Mouse (Mus musculus) limb, embryonic 15.5 days (tissue): ENCODE data around the gene Txlng. TPM values are rescaled to one million over a fixed set of nuclear protein-coding genes. Genes with fewer than 3 reads are reported as not detected.
"Not testable (repeated sequence)": the region's sequence is repeated elsewhere in the genome, so short reads cannot be mapped to it uniquely, and the experiment has no call there.

Experiments
- ATAC-seq: fragments of 200-750 bp; cut with Nextera tagmentation; 2 replicates; pipeline ENCODE4 v1.8.0; 2017; ENCODE audit warnings: low read depth, moderate TSS enrichment; ENCODE audit not compliant: insufficient number of reproducible peaks, low FRiP score, low TSS enrichment
- H3K27ac ChIP-seq: fragments of 300-500 bp; sonication (generic); 2 replicates; pipeline ENCODE4 v1.5.1; 2015; ENCODE audit warnings: moderate library complexity, mild to moderate bottlenecking, inconsistent platforms
- H3K27me3 ChIP-seq: fragments of 300-500 bp; sonication (generic); 2 replicates; pipeline ENCODE4 v1.6.1; 2015; ENCODE audit warnings: inconsistent platforms
- H3K36me3 ChIP-seq: fragments of 300-500 bp; sonication (generic); 2 replicates; pipeline ENCODE4 v1.6.1; 2015; ENCODE audit warnings: inconsistent platforms
- H3K4me1 ChIP-seq: fragments of 300-500 bp; sonication (generic); 2 replicates; pipeline ENCODE4 v1.6.1; 2015; ENCODE audit warnings: inconsistent platforms
- H3K4me2 ChIP-seq: fragments of 300-500 bp; sonication (generic); 2 replicates; pipeline ENCODE4 v1.6.1; 2015; ENCODE audit warnings: mild to moderate bottlenecking, inconsistent platforms
- H3K4me3 ChIP-seq: fragments of 300-500 bp; sonication (generic); 2 replicates; pipeline ENCODE4 v1.5.1; 2015; ENCODE audit warnings: mild to moderate bottlenecking, inconsistent platforms
- H3K9ac ChIP-seq: fragments of 300-500 bp; sonication (generic); 2 replicates; pipeline ENCODE4 v1.6.1; 2015; ENCODE audit warnings: inconsistent platforms
- H3K9me3 ChIP-seq: fragments of 300-500 bp; sonication (generic); 2 replicates; pipeline ENCODE4 v1.6.1; 2016; ENCODE audit warnings: inconsistent platforms
- WGBS: fragments of 180-500 bp; shearing (Covaris S2); methylation state at CpG from one replicate; pipeline ENCODE4 v1.1.7; 2015; 5-methylcytosine and 5-hydroxymethylcytosine counted together
- polyA plus RNA-seq: library from polyadenylated mRNA; unstranded; fragments of >200 nt; fragmentation: Nextera tagmentation; extraction: Ambion mirVana; gene quantifications from 2 replicates; pipeline ENCODE4 v1.2.1, GENCODE M21; 2015

The Txlng gene
- polyA plus RNA-seq, 1 experiment from 2014 or later: 11.9 TPM

DNA sequence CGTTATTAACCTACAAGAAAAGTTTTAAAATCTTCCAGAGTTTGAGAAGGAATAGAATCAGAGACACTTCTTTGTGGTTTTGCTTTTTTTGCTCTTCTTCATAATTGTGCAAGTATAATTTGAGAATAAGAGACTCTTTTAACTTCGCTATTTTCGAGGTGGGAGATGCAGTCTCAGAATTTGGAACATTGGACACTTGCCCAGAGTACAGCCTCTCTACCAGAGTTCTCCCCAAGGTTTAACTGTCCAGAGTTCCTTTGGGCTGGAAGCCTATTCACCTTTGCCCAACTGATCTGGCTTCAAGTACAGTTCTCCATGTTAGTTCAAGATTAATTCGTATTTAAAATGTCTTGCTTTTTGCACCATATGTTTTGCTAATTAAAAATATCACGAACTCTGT, 487 bp upstream of the Txlng start:
- ATAC-seq: no peak
- Histone ChIP-seq H3K9ac (no peak overlapping the region), H3K27me3 (peaks cover 5% of the 10 kb centered on the region; the same call in 1 of the 2 replicates), H3K9me3 (no peaks in the 10 kb centered on the region), H3K4me1 (no peaks in the 10 kb centered on the region), H3K36me3 (no peaks in the 10 kb centered on the region), H3K4me3 (peak overlapping the region; percentile 57), H3K4me2 (peak overlapping the region; percentile 20; the same call in 1 of the 2 replicates), H3K27ac (no peak overlapping the region)
- WGBS: 35% methylated on average over 5 of the region's 5 CpGs

DNA sequence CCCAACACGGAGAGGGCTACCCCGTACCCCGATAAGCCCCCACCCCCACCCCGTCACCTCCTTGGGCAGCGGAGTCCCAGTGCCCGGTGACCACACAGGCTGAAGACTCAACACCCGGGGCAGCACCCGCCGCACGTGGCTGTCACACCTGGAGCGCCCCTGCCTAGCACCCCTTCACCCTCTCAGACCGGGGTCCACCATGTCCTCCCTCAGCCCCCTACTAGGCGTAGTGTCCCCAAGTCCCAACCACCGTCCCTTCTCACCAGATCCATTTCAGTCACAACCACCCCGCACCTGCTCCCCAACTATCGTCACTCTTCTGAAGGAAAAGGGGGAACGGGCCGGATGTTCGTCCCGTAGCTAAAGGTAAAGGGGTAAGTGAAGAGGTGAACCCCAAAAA, 471 bp downstream of the Txlng start:
- peak overlapping the region; percentile 79 for H3K4me2 ChIP-seq
- peaks cover 5% of the 10 kb centered on the region; the same call in 1 of the 2 replicates for H3K27me3 ChIP-seq
- peak overlapping the region; percentile 59 for H3K27ac ChIP-seq
- H3K36me3 ChIP-seq: no peaks in the 10 kb centered on the region
- H3K9me3 ChIP-seq: no peaks in the 10 kb centered on the region
- H3K9ac ChIP-seq: peak overlapping the region; percentile 44; the same call in 1 of the 2 replicates
- no peaks in the 10 kb centered on the region for H3K4me1 ChIP-seq
- no peak for ATAC-seq
- 23% methylated on average over 20 of the region's 20 CpGs for WGBS
- peak overlapping the region; percentile 57 for H3K4me3 ChIP-seq

DNA sequence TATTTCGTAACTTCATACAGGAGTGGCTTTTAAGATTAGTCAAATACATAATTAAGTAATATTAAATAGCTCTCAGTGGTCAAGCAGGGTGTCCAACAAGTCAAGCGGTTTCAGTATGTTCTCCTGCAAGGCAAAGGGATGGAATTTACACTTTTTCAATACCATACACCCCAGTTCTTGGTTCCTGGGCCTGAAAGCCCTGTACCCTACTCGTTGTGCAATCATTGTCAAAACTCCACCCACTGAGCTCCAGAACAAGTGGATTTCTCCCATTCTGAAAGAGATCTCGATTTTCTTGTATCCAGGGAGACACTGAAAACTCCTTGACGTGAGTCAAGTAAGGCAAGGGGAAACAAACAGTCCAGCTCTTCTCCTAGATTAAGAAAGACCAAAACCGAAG, 1.2 kb downstream of the Txlng start:
- H3K36me3 ChIP-seq: no peaks in the 10 kb centered on the region
- H3K27ac ChIP-seq: no peak overlapping the region
- H3K9me3 ChIP-seq: no peaks in the 10 kb centered on the region
- no peaks in the 10 kb centered on the region for H3K4me1 ChIP-seq
- peak overlapping the region; percentile 57 for H3K4me3 ChIP-seq
- WGBS: 50% methylated on average over 6 of the region's 6 CpGs
- H3K9ac ChIP-seq: no peak overlapping the region
- no peak for ATAC-seq
- peak overlapping the region; percentile 79; the same call in 1 of the 2 replicates for H3K4me2 ChIP-seq
- H3K27me3 ChIP-seq: peaks cover 5% of the 10 kb centered on the region; the same call in 1 of the 2 replicates

DNA sequence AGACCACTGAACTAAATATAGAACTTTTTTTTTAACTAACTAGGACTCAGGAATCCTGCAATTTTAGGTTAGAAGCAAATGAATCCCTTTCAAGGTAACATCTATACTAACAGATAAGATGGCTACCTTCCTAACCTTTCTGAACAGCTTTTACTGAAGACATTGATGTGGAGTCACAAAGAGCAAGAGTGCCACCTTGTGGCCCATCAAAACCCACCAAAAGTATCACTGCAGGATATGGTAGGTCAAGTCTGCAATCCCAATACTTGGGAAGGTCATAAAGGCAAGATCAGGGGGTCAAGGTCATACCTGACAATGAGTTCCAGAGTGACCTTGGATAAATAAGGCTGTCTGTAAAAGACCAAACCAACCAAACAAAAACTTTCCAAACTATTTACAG, 28.9 kb downstream of the Txlng start:
- H3K27ac ChIP-seq: no peak overlapping the region
- no peaks in the 10 kb centered on the region for H3K4me1 ChIP-seq
- no peaks in the 10 kb centered on the region for H3K27me3 ChIP-seq
- H3K4me3 ChIP-seq: no peak overlapping the region
- H3K9me3 ChIP-seq: no peaks in the 10 kb centered on the region
- no peak overlapping the region for H3K9ac ChIP-seq
- no peak overlapping the region for H3K4me2 ChIP-seq
- ATAC-seq: no peak
- peaks cover 2% of the 10 kb centered on the region; the same call in 1 of the 2 replicates for H3K36me3 ChIP-seq

DNA sequence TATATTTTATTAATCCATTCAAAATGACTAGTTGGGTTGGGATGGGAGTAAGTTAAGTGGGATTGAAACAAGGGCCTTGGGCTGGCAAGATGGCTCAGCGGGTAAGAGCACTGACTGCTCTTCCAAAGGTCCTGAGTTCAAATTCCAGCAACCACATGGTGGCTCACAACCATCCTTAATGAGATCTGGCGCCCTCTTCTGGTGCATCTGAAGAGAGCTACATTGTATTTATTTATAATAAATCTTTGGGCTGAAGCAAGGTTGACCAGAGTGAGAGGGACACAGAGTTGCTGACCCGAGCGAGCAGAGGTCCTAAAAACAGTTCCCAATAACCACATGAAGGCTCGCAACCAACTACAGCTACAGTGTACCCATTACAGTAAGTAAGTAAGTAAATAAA, 37.9 kb downstream of the Txlng start:
- H3K9me3 ChIP-seq, ATAC-seq, H3K36me3 ChIP-seq, H3K27me3 ChIP-seq, H3K4me3 ChIP-seq, H3K27ac ChIP-seq, H3K9ac ChIP-seq, H3K4me2 ChIP-seq, H3K4me1 ChIP-seq: not testable (repeated sequence)
- 79% methylated on average over 5 of the region's 5 CpGs for WGBS

DNA sequence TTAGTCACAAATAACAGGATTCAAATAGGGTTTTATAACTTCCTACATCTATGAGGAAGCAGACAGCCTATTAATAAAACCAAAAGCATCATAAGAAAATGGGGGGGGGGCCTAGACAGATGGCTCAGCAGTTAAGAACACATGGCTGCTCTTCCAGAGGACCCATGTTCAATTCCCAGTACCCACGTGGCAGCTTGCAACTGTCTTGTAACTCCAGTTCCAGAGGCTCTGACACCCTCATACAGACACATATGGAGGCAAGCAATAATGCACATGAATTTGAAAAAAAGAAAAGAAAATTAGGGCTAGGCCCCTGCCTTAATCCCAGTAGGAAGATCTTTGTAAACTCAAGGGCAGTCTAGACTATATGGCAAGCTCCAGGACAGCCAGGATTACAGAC, 40.9 kb downstream of the Txlng start:
- Histone ChIP-seq H3K4me3 (no peak overlapping the region), H3K36me3 (0 out of 2 replicates have a peak, but pooled peaks cover 2% of the 10 kb centered on the region), H3K4me2 (no peak overlapping the region), H3K4me1 (no peaks in the 10 kb centered on the region), H3K27ac (no peak overlapping the region), H3K27me3 (peaks cover 5% of the 10 kb centered on the region; the same call in 1 of the 2 replicates), H3K9me3 (no peaks in the 10 kb centered on the region), H3K9ac (no peak overlapping the region)
- ATAC-seq: no peak
- WGBS: 65% methylated on average over 1 of the region's 1 CpGs

DNA sequence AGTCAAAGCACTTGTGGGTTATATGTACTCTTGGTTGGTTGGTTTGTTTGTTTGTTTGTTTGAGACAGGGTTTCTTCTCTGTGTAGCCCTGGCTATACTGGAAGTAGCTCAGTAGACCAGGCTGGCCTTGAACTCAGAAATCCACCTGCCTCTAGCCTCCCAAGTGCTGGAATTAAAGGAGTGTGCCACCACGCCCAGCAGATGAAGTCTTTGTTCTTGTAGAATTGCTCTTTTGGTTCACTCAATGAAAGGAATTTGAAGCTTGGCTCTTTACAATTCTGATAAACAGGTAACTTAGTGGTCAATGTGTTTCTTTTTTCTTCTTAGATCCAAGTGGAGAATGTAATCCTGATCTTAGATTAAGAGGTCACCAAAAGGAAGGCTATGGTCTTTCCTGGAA, 58.5 kb downstream of the Txlng start:
- no peak for ATAC-seq
- Histone ChIP-seq H3K4me3 (no peak overlapping the region), H3K9ac (no peak overlapping the region), H3K9me3 (no peaks in the 10 kb centered on the region), H3K27me3 (no peaks in the 10 kb centered on the region), H3K27ac (no peak overlapping the region), H3K4me1 (no peaks in the 10 kb centered on the region), H3K36me3 (peaks cover 4% of the 10 kb centered on the region; the same call in 1 of the 2 replicates), H3K4me2 (no peak overlapping the region)
- 88% methylated on average over 1 of the region's 1 CpGs for WGBS

DNA sequence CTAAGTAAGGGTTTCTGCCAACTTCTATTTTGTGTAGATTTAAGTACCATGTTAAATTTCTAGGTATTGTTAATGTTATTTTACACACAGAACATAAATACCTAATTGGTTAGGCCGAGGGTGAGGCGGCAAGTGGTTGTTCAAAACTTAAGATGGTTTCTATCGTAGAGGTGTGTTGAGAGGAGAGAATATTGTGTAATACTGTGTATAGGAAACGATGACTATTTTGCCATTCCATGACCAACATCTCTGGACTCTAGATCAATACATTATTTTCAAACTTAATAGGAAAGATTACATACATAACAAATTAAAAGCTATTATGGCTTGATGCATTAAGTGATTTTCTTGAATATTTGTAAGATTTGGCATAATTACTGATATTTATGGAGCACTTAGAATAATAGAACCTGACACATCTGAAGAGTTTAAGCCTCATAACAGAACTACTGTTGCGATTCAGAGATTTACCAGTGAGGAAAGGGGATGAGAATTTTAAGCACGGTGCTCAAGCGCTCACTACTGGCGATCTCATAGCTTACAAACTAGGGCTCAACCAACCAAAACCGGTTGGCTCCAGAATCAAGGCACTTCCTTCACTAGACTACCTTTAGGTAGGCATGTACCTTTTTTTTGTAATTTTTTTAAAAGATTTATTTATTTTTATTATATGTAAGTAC, 67.4 kb downstream of the Txlng start:
- Histone ChIP-seq H3K9ac (no peak overlapping the region), H3K4me2 (peak overlapping the region; percentile 40), H3K27ac (no peak overlapping the region), H3K27me3 (no peaks in the 10 kb centered on the region), H3K36me3 (no peaks in the 10 kb centered on the region), H3K4me1 (peaks cover 4% of the 10 kb centered on the region; the same call in 1 of the 2 replicates), H3K9me3 (no peaks in the 10 kb centered on the region), H3K4me3 (peak overlapping the region; percentile 64)
- 32% methylated on average over 9 of the region's 9 CpGs for WGBS
- no peak for ATAC-seq

DNA sequence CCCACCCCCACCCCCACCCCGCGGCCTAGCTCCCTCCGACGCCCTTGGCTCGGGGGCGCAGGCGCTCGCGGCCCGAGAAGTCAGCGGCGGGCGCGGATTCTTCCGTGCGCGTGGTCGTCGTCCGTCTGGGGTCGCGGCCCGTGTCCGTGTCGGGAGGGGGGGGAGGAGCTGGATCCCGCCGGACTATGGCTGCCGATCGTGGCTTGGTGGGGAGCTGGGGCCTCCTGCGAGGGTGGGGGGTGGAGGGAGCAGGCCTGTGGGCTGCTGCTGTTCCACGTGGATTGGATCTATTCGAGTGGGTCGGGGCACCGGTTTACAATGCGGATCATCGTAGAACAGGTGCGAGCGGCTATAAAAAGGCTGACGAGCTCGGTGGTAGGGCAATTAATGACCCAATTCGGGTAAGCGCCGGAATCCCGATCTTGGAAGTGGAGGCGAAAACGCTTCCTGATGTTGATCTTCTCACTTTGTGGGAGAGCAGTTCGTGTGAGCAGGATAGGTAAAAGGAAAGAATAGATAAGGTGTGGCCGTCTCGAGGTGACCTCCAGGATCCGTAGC, 68.2 kb downstream of the Txlng start:
- WGBS: 28% methylated on average over 46 of the region's 50 CpGs

DNA sequence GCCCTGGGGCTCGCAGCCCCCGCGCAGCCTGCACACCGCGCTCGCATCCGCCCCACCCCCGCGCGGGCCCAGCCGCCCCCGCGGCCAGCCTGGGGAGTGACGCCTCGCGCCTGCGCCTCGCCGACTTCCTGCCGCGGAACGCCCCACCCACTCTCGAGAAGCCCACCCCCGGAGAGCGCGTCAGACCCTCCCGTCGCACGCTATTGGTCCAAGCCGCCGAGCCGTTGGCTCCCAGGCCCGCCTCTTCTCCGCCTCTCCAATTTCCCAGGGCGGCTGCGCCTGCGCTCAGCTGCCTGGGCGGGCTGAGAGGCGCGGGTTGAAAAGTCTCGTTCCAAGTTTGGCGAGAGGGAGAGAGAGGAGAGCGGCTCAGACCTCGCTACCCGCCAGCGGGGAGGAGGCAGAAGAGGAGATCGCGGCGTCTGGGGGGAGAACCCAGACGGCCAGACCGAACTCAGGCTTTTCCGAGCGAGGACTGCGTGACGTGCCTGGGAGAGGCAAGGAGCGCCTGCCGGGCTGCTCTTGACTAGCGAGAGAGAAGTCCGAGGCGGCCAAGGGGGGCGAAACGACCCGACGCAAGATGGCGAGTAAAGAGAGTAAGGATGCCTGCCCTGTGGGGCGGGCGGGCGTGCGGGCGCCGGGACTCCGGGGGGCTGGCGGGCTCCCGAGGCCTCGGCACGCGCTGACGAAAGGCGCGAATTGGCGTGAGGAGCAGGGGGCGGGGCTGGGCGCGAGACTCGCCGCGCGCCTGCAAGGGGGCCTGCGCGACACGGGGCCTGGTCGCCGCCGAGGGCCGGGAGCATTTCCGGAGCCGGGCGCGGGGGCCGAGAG, 68.9 kb downstream of the Txlng start, which contains the start of gene Rbbp7:
Gene Rbbp7, plus strand, starts transcription at position 288 of the 828 bp plus-strand sequence.
- H3K27ac ChIP-seq: peak within 1 kb of the TSS; percentile 98
- peak within 1 kb of the TSS; percentile 64 for H3K4me3 ChIP-seq
- peak within 1 kb of the TSS; percentile 74 for H3K9ac ChIP-seq
- peak within 1 kb of the TSS; percentile 40 for H3K4me2 ChIP-seq
- no peaks in the 10 kb centered on the region for H3K9me3 ChIP-seq
- no peaks in the 10 kb centered on the region for H3K36me3 ChIP-seq
- H3K27me3 ChIP-seq: no peaks in the 10 kb centered on the region
- peak; percentile 97 for ATAC-seq
- H3K4me1 ChIP-seq: peaks cover 4% of the 10 kb centered on the region; the same call in 1 of the 2 replicates
- 20% methylated on average over 83 of the region's 100 CpGs for WGBS

More for the DNA sequence above, 68.2 kb downstream of the Txlng start:
- Histone ChIP-seq H3K36me3 (no peaks in the 10 kb centered on the region), H3K4me3 (peak overlapping the region; percentile 64), H3K4me2 (peak overlapping the region; percentile 40), H3K4me1 (peaks cover 4% of the 10 kb centered on the region; the same call in 1 of the 2 replicates), H3K9me3 (no peaks in the 10 kb centered on the region), H3K27me3 (no peaks in the 10 kb centered on the region), H3K27ac (peak overlapping the region; percentile 98), H3K9ac (peak overlapping the region; percentile 74)
- no peak for ATAC-seq

DNA sequence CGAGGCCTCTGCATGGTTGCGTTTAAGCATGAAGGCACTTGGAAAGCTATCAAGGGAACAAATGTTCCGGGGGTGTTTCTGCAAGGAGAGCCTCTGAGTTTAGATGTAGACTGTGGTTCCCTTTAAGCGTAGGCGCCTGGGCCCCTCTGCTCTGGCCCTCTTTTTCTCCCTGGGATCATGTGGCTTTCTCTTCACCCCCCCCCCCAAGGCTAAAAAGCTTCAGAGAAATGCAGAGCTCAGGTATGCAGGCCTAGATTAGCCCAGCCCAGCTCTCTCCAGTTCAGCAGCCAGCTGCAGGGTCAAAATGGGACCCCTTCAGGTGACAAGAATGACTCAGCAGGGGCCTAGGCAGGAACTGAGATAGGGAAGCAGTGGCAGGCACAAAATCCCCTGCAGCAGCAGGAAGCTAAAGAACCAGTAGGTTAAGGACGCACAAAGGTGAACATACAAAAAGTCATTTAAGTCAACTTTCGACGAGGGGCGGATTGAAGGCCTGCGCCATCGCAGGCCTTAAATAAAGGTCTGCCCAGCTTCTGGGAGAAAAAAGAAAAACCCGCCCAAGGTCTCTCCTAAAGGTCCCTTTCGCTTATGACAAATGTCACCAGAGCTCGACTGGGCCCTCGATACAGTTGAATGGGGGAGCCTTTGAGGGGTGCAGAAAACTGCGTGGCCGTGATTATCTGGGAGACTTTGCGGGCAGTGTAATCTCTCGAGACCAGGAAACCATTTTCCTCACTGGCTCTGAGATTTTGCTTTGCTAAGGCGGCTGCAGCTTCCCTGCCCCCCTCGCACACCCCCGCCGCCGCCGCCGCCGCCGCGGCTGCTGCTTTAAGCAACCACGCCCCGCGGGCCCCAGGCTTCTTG, 69.8 kb downstream of the Txlng start:
- WGBS: 30% methylated on average over 32 of the region's 32 CpGs
- peak overlapping the region; percentile 91 for H3K27ac ChIP-seq
- no peak for ATAC-seq

More for the DNA sequence above, 69.8 kb downstream of the Txlng start:
- H3K4me3 ChIP-seq: peak overlapping the region; percentile 64
- H3K27me3 ChIP-seq: no peaks in the 10 kb centered on the region
- no peaks in the 10 kb centered on the region for H3K9me3 ChIP-seq
- peaks cover 4% of the 10 kb centered on the region; the same call in 1 of the 2 replicates for H3K4me1 ChIP-seq
- H3K4me2 ChIP-seq: peak overlapping the region; percentile 39
- H3K36me3 ChIP-seq: no peaks in the 10 kb centered on the region
- no peak overlapping the region for H3K9ac ChIP-seq
